Mouse (Mus musculus): Measurements from ENCODE around the gene Myoz1.

GRCm38 (mm10) chr14:20655731-20656130 is 609 bp downstream of the Myoz1 start:
- TF ChIP-seq GATA1 (IDR thresholded peaks at IDR 0.05; ENCODE audit: borderline replicate concordance, low read length) (no peak), FLI1 (IDR thresholded peaks at IDR 0.05; ENCODE audit: low read length) (no peak)

All from megakaryocyte, embryonic 14.5 days (primary cell).